Mouse (Mus musculus) induced T-regulatory cell, adult 2 months (primary cell): ENCODE measurements around the gene Ckmt2.
A peak's percentile ranks its signal among the peaks of the same experiment; 100 is the strongest.

ENCODE experiments used
- DNase-seq: peaks from one replicate; pipeline ENCODE4 v3.0.0-alpha.2; 2012; ENCODE audit warnings: low read depth

Ckmt2 gene

DNA sequence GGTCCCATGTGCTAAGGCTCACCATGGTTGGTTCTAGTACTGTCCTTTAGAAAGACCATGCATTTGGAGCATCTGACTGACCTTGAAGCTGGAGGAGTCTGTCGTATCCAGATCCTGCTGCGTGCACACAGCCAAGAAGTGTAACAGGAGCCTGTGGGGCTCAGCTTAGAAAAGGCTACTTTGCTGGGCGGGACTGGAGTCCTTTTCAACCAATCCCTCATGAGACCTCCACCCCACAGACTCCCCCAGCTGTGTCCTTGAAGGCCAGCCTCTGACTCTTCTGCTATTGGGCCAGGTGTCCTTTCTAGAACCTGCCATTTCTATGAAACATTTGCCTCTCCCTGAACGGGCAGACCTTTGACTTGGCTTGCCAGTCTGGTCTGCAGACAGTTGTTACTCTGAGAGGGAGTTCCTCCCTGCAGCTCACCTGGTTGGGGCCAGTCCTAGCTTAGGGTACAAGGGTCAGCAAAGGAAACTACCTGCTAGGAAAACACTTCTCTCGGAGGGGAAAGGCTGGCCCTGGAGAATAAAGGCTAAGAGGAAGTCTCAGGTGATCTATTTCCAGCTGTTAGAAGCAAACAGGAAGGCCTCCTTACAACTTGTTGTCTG, at the start of gene Ckmt2:
Gene Ckmt2 (minus strand): TSS at position 145 of the 609 bp plus-strand sequence.
- DNase-seq, result no peak

DNA sequence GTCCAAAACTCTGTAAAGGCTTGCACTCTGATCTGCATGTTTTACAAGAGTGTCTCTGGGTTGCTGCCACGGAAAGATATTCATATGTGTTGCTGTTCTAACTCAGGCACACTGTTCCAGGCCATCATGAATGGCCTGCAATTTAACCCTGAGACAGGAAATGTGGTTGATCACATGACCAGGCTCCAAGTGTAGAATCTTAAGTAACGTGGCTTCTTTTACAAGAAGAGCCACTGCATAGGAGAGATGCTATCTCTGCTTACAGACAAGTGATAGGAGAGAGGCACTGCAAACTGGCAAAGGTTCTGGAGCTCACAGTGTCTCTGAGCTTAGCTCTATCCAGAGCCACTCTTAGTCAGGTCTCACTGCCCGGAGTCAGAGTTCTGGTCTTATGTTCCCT, 44.3 kb upstream of the Ckmt2 start:
- DNase-seq, result no peak

GRCm38 (mm10) chr13:91918764-91919163, 42.1 kb upstream of the Ckmt2 start:
- DNase-seq, result no peak

DNA sequence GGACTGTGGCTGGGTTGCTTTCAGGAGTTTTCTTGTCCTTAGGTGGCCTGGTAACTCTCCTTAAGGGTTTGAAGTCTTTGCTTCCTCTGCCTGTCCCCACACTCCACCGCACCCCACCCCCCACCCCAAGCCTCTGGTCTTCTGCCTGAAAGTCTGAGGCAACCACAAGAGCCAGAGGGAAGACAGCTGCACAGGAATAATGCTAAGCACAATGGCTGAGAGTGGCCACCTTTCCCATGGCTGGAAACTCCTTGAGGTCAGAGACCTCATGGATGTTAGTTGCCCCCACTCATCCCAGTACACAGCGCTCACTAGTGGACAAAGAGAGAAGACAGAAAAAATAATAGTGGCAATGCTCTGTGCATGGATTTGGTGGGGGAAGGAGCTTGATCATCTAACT, 41.1 kb upstream of the Ckmt2 start:
- no peak for DNase-seq

- no peak for DNase-seq
Measured at GRCm38 (mm10) chr13:91916308-91916707, 39.6 kb upstream of the Ckmt2 start.

GRCm38 (mm10) chr13:91915582-91916239, 39.0 kb upstream of the Ckmt2 start:
- no peak for DNase-seq

- DNase-seq, result no peak
Measured at GRCm38 (mm10) chr13:91915192-91915581, 38.5 kb upstream of the Ckmt2 start.

- no peak for DNase-seq
Measured at GRCm38 (mm10) chr13:91911652-91912051, 35.0 kb upstream of the Ckmt2 start.

DNA sequence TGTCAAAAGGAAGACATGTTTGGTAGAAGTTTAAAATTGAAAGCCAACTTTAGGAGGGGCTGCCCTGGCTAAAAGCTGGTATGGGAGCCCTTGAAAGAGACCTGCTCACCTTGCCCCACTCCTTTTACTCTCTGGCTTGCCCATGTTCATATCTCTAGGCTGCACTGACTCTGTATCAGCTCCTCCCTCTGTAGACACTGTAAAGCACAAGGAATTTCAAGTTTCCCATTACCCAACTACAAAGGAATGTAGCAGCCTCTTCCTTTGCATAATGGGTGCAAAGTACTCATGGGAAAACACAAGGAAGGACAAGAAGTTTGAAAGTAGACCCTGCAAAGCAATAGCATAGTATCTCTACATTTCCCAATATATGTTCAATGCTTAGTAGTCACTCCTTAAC, 34.5 kb upstream of the Ckmt2 start:
- no peak for DNase-seq

GRCm38 (mm10) chr13:91908202-91908980, 31.7 kb upstream of the Ckmt2 start:
- peak; percentile 75 for DNase-seq

DNA sequence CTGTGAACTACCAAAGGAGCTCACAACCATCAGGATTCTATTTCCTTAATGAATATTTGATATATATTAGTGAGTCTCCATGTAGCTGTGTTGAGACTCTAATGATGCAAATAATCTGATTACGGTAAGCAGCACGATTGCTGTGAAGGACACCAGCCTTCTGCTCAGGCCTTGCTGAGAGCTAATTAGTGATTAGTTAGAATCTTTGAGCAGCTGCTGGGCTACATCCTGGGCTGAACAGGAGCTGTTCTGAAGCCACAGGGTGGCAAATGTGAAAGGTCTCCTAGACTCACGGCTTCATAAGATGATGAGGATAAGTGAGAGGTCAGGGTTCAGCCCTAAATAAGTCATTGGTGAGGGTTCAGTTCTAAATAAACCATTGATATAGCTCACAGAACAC, 29.7 kb upstream of the Ckmt2 start:
- no peak for DNase-seq

GRCm38 (mm10) chr13:91896476-91896875, 19.8 kb upstream of the Ckmt2 start:
- no peak for DNase-seq

GRCm38 (mm10) chr13:91893132-91893531, 16.4 kb upstream of the Ckmt2 start:
- DNase-seq, result peak; percentile 47

- no peak for DNase-seq
Measured at GRCm38 (mm10) chr13:91890031-91890619, 13.4 kb upstream of the Ckmt2 start.

- no peak for DNase-seq
Measured at GRCm38 (mm10) chr13:91884714-91885386, 8.2 kb upstream of the Ckmt2 start.

GRCm38 (mm10) chr13:91881837-91882480, 5.3 kb upstream of the Ckmt2 start:
- DNase-seq, result peak; percentile 54

DNA sequence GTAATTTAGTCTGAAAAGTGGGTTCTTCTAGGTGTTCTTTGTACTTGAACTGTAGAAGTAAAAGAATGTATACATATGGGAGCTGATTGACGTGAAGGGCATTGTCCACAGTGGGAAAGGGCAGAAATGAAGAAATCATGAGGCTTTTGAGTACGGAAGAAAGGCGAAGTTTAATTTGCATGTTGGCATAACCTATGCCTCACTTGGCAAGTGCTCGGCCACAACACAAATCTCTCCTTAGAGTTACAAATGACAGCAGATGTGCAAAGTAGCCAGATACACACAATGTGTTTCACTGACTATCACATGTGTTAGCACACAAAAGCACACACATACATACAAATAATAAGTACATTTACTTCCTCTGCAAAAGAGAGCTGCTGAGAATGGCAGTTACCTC, 3.6 kb upstream of the Ckmt2 start:
- DNase-seq, result no peak

GRCm38 (mm10) chr13:91877996-91878395, 1.3 kb upstream of the Ckmt2 start:
- no peak for DNase-seq

GRCm38 (mm10) chr13:91877350-91877749, 665 bp upstream of the Ckmt2 start:
- no peak for DNase-seq

- DNase-seq, result no peak
Measured at GRCm38 (mm10) chr13:91875581-91875980, 1.1 kb downstream of the Ckmt2 start.

GRCm38 (mm10) chr13:91874565-91874964, 2.1 kb downstream of the Ckmt2 start:
- DNase-seq, result no peak
